33 mouse cellular contexts compared by ENCODE assay signal in the genomic region with DNA sequence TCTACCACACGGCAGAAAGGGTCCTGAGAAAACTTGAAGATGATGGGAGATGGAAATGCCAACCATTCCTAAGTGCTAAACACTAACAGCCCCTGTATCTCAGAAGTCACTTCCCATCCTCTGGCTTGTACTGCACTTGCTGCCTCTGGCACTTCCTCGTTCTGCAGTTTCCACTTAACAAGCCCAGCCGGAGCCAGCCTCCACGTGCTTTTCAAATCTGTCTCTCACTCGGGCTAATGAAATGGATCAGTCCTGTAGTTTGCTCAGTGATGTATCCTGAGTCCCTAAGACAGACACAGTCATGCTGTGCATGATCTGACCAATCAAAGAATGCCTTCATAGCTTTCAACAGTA. TPM values are rescaled to one million over a fixed set of nuclear protein-coding genes. Genes with fewer than 3 reads are reported as not detected.
DNase-seq lines count a peak whose midpoint lies in the region; ATAC-seq and TF ChIP-seq lines count a peak whose summit lies in the region.
"Had no signal": no experiment of that assay in that cellular context is flagged by ENCODE, and none has a peak within 500 bp of the region (broad histone marks: within the 10 kb centered on the region; RNA-seq: fewer than 3 reads in every experiment).

No protein-coding gene starts in this region.

- H3K4me3 ChIP-seq in CH12.LX (replicated peaks in 1 of 3; ENCODE audit: low read depth in 2 of 3, low read length in 2 of 3, poor library complexity in 1 of 3), result no peak overlapping the region
- H3K4me3 ChIP-seq in forebrain, embryonic 15.5 days, result no peak overlapping the region
- H3K4me3 ChIP-seq: forebrain, embryonic 13.5 days; gastrocnemius, adult 2 months; heart, adult 2 months; heart, embryonic 12.5 days; myocyte; neural tube, embryonic 13.5 days; stomach, embryonic 15.5 days had no signal

- no peak for DNase-seq in CH12.LX (ENCODE audit: extremely low read depth)
- DNase-seq in naive thymus-derived CD4-positive, alpha-beta T cell, adult 2 months (ENCODE audit: low read depth), result peak; percentile 25
- peak; percentile 35 to 38 for DNase-seq in thymus, postnatal 36 days
- DNase-seq in ovary, postnatal 14 days (ENCODE audit: low spot score), result no peak
- DNase-seq in right cerebral cortex, postnatal 4 days, result no peak
- DNase-seq: adrenal gland, adult 8-10 months; cerebellum, adult 8-10 months; cerebellum, postnatal 25 days; gastrocnemius, adult 2 months; gastrocnemius, postnatal 36 days; heart, adult 2 months; heart, postnatal 4 days; kidney, postnatal 25 days; liver; lung, adult 2 months; lung, postnatal 10 days had no signal

- no peak overlapping the region for H3K27ac ChIP-seq in CH12.LX (ENCODE audit: insufficient read depth, low read depth)
- H3K27ac ChIP-seq in forebrain, embryonic 15.5 days (replicated peaks), result no peak overlapping the region
- H3K27ac ChIP-seq: forebrain, embryonic 13.5 days; gastrocnemius, adult 2 months; heart, adult 2 months; hindbrain, embryonic 14.5 days; liver, embryonic 14.5 days; neural tube, embryonic 13.5 days; stomach, embryonic 15.5 days had no signal

- no peaks in the 10 kb centered on the region for H3K9me3 ChIP-seq in CH12.LX (replicated peaks; ENCODE audit: low read length)
- no peaks in the 10 kb centered on the region for H3K9me3 ChIP-seq in forebrain, embryonic 15.5 days
- H3K9me3 ChIP-seq: forebrain, embryonic 13.5 days; heart, embryonic 12.5 days; neural tube, embryonic 13.5 days; stomach, embryonic 15.5 days had no signal

- H3K36me3 ChIP-seq in CH12.LX (replicated peaks in 1 of 2; ENCODE audit: control insufficient read depth in 1 of 2, insufficient read depth in 1 of 2, low read length in 1 of 2), result no peaks in the 10 kb centered on the region
- no peaks in the 10 kb centered on the region for H3K36me3 ChIP-seq in forebrain, embryonic 15.5 days
- H3K36me3 ChIP-seq: heart, embryonic 12.5 days; stomach, embryonic 15.5 days had no signal

- no peak for TF ChIP-seq RAD21 in CH12.LX (IDR thresholded peaks at IDR 0.05; ENCODE audit: low read depth, low read length)

- no peaks in the 10 kb centered on the region for H3K79me2 ChIP-seq in CH12.LX (replicated peaks; ENCODE audit: control insufficient read depth, extremely low read depth, insufficient read depth, poor library complexity, severe bottlenecking)

- no peak overlapping the region for H3K9ac ChIP-seq in CH12.LX (ENCODE audit: insufficient read depth, low read depth)
- H3K9ac ChIP-seq in forebrain, embryonic 15.5 days (replicated peaks), result no peak overlapping the region
- H3K9ac ChIP-seq: forebrain, embryonic 13.5 days; heart, embryonic 12.5 days; hindbrain, embryonic 14.5 days; liver, embryonic 14.5 days; neural tube, embryonic 13.5 days; stomach, embryonic 15.5 days had no signal

- no peaks in the 10 kb centered on the region; a peak in 1 of 4 replicates for H3K4me1 ChIP-seq in CH12.LX (ENCODE audit: control insufficient read depth in 1 of 2, insufficient read depth in 2 of 2)
- no peaks in the 10 kb centered on the region for H3K4me1 ChIP-seq in forebrain, embryonic 15.5 days
- H3K4me1 ChIP-seq: forebrain, embryonic 13.5 days; heart, embryonic 12.5 days; neural tube, embryonic 13.5 days; stomach, embryonic 15.5 days had no signal

- dilution Hi-C loops in CH12.LX (cut with MboI; ENCODE audit: extremely low pct_ligation_motif_present, extremely low pct_unique_long_range_greater_than_20kb, low sequenced_read_pairs), result no loop called here

- peak; percentile 90 for ATAC-seq in granulocyte monocyte progenitor cell, adult 5-6 weeks (replicated peaks; ENCODE audit: poor library complexity, severe bottlenecking)
- ATAC-seq in forebrain, embryonic 15.5 days (replicated peaks), result no peak
- ATAC-seq: forebrain, embryonic 13.5 days; intestine, postnatal 0 days had no signal

- TF ChIP-seq EP300 in CH12.LX (IDR thresholded peaks at IDR 0.05; ENCODE audit: low read length), result no peak

- no peaks in the 10 kb centered on the region for H3K27me3 ChIP-seq in CH12.LX (replicated peaks)
- H3K27me3 ChIP-seq in forebrain, embryonic 15.5 days, result no peaks in the 10 kb centered on the region
- H3K27me3 ChIP-seq: forebrain, embryonic 13.5 days; heart, embryonic 12.5 days; neural tube, embryonic 13.5 days; stomach, embryonic 15.5 days had no signal

- WGBS in forebrain, embryonic 15.5 days, result 76% methylated on average over 5 of the region's 5 CpGs

- TF ChIP-seq CTCF in CH12.LX (conservative IDR thresholded peaks at IDR 0.05 in 1 of 2, IDR thresholded peaks at IDR 0.05 in 1 of 2; ENCODE audit: low read depth in 2 of 2, low read length in 2 of 2), result no peak

- TF ChIP-seq POLR2A in CH12.LX (IDR thresholded peaks at IDR 0.05; ENCODE audit: low read depth, low read length), result no peak

- H3K4me2 ChIP-seq in CH12.LX (ENCODE audit: insufficient read depth, low read depth, poor library complexity, severe bottlenecking), result no peak overlapping the region
- H3K4me2 ChIP-seq in forebrain, embryonic 15.5 days (replicated peaks), result no peak overlapping the region
- H3K4me2 ChIP-seq: forebrain, embryonic 13.5 days; heart, embryonic 12.5 days; hindbrain, embryonic 14.5 days; midbrain, embryonic 11.5 days; neural tube, embryonic 13.5 days; stomach, embryonic 15.5 days had no signal

- in situ Hi-C loops in CH12.LX (cut with MboI; ENCODE audit: low pct_ligation_motif_present, low pct_unique_long_range_greater_than_20kb, low sequenced_read_pairs), result no loop called here

TF ChIP-seq in CH12.LX, 34 proteins besides CTCF, POLR2A, EP300 and RAD21:
- TF ChIP-seq CHD2 (IDR thresholded peaks at IDR 0.05; ENCODE audit: low read length), result no peak
- TF ChIP-seq ELF1 (IDR thresholded peaks at IDR 0.05; ENCODE audit: low read depth, low read length), result 0 out of 2 replicates have a peak, but pooled peaks have one; percentile 23

RNA-seq across cellular contexts. Expression of gene Insl5, which starts 13.2 kb away (rescaled TPM):
- total RNA-seq in CH12.LX (2012; rRNA removed) (not detected in 2 replicates), CH12.LX (2014; rRNA removed) (not detected in 2 replicates)
- not detected in 2 replicates for polyA plus RNA-seq in CH12.LX (2012; ENCODE audit: insufficient read length, low read depth)
- not detected in 2 replicates for total RNA-seq in granulocyte monocyte progenitor cell, adult 5-6 weeks (2014; fragmentation: Nextera tagmentation)
- total RNA-seq in granulocyte monocyte progenitor cell, adult 5-6 weeks (2017), result not detected in 2 replicates
- not detected in 2 replicates for polyA plus RNA-seq in forebrain, embryonic 15.5 days (2015; fragmentation: Nextera tagmentation; extraction: Ambion mirVana)
- total RNA-seq: adrenal gland, adult 8-10 months; ES-E14; gastrocnemius, adult 2 months; gastrocnemius, postnatal 36 days; heart, adult 2 months; heart, postnatal 4 days; layer of hippocampus, postnatal 10 days; midbrain, postnatal 0 days had no signal
- polyA plus RNA-seq: heart, adult 2 months; heart, embryonic 12.5 days; heart, postnatal 0 days; kidney, embryonic 14.5 days; liver, embryonic 14.5 days; lung, adult 2 months; myocyte; stomach, embryonic 15.5 days; urinary bladder, adult 2 months had no signal

Comparison
In these comparisons a context has a peak if more than half of its experiments do, and no peak if none do; other contexts are left out.
1. DNase-seq: peak in naive thymus-derived CD4-positive, alpha-beta T cell, adult 2 months (single experiment) and thymus, postnatal 36 days (2 of 2); none in CH12.LX (single experiment), ovary, postnatal 14 days (single experiment) and right cerebral cortex, postnatal 4 days (single experiment).